Mouse (Mus musculus) intestine, postnatal 0 days (tissue): ENCODE results near the gene Rgs16. TPM values are rescaled to one million over a fixed set of nuclear protein-coding genes. Genes with fewer than 3 reads are reported as not detected.

Experiments
- ATAC-seq: fragments of 200-750 bp; cut with Nextera tagmentation; 2 replicates; pipeline ENCODE4 v1.8.0; 2017; ENCODE audit warnings: mild to moderate bottlenecking, moderate TSS enrichment, moderate library complexity
- H3K27ac ChIP-seq: fragments of 300-500 bp; sonication (generic); 2 replicates; pipeline ENCODE4 v1.5.1; 2014; ENCODE audit warnings: mild to moderate bottlenecking, low read depth, low read length, moderate library complexity
- H3K27me3 ChIP-seq: fragments of 300-500 bp; sonication (generic); replicated peaks from 2 replicates; pipeline ENCODE4 v1.6.1; 2014; ENCODE audit warnings: low read length, mixed read lengths; ENCODE audit not compliant: control insufficient read depth, insufficient read depth
- H3K36me3 ChIP-seq: fragments of 300-500 bp; sonication (generic); 2 replicates; pipeline ENCODE4 v1.6.1; 2014; ENCODE audit warnings: mild to moderate bottlenecking, moderate library complexity; ENCODE audit not compliant: control insufficient read depth, insufficient read depth
- H3K4me1 ChIP-seq: fragments of 300-500 bp; sonication (generic); replicated peaks from 2 replicates; pipeline ENCODE4 v1.6.1; 2014; ENCODE audit warnings: antibody characterized with exemption, low read length, mixed read lengths; ENCODE audit not compliant: control insufficient read depth, insufficient read depth
- H3K4me2 ChIP-seq: fragments of 300-500 bp; sonication (generic); replicated peaks from 2 replicates; pipeline ENCODE4 v1.6.1; 2014; ENCODE audit warnings: low read depth, mild to moderate bottlenecking, moderate library complexity
- H3K4me3 ChIP-seq: fragments of 300-500 bp; sonication (generic); 2 replicates; pipeline ENCODE4 v1.5.1; 2014; ENCODE audit warnings: low read depth, low read length
- H3K9ac ChIP-seq: fragments of 300-500 bp; sonication (generic); 2 replicates; pipeline ENCODE4 v1.6.1; 2014; ENCODE audit warnings: mild to moderate bottlenecking, low read depth, low read length
- H3K9me3 ChIP-seq: fragments of 300-500 bp; sonication (generic); 2 replicates; pipeline ENCODE4 v1.6.1; 2016; ENCODE audit warnings: mixed run types; ENCODE audit not compliant: control insufficient read depth
- CTCF ChIP-seq: sonication (generic); IDR thresholded peaks from 2 replicates; pipeline ENCODE4 v1.5.1; 2016; ENCODE audit warnings: low read depth, mild to moderate bottlenecking, control low read depth, antibody characterized with exemption, moderate library complexity
- WGBS: fragments of 180-500 bp; shearing (Covaris S2); extraction: QIAGEN DNeasy Blood & Tissue Kit; methylation state at CpG from one replicate; pipeline ENCODE4 v1.1.7; 2014; 5-methylcytosine and 5-hydroxymethylcytosine counted together
- polyA plus RNA-seq: library from polyadenylated mRNA; unstranded; fragments of >200 nt; fragmentation: Nextera tagmentation; extraction: Ambion mirVana; gene quantifications from 2 replicates; pipeline ENCODE4 v1.2.1, GENCODE M21; 2015

The Rgs16 gene
- polyA plus RNA-seq, 1 experiment from 2014 or later: 2.4 TPM

GRCm38 (mm10) chr1:153697581-153698251, 42.4 kb upstream of the Rgs16 start:
- Histone ChIP-seq H3K36me3 (no peaks in the 10 kb centered on the region), H3K4me1 (no peaks in the 10 kb centered on the region), H3K27ac (no peak overlapping the region), H3K9ac (no peak overlapping the region), H3K4me2 (no peak overlapping the region), H3K27me3 (no peaks in the 10 kb centered on the region), H3K4me3 (no peak overlapping the region), H3K9me3 (no peaks in the 10 kb centered on the region)
- ATAC-seq: no peak
- 78% methylated on average over 16 of the region's 16 CpGs for WGBS
- TF ChIP-seq CTCF: no peak

DNA sequence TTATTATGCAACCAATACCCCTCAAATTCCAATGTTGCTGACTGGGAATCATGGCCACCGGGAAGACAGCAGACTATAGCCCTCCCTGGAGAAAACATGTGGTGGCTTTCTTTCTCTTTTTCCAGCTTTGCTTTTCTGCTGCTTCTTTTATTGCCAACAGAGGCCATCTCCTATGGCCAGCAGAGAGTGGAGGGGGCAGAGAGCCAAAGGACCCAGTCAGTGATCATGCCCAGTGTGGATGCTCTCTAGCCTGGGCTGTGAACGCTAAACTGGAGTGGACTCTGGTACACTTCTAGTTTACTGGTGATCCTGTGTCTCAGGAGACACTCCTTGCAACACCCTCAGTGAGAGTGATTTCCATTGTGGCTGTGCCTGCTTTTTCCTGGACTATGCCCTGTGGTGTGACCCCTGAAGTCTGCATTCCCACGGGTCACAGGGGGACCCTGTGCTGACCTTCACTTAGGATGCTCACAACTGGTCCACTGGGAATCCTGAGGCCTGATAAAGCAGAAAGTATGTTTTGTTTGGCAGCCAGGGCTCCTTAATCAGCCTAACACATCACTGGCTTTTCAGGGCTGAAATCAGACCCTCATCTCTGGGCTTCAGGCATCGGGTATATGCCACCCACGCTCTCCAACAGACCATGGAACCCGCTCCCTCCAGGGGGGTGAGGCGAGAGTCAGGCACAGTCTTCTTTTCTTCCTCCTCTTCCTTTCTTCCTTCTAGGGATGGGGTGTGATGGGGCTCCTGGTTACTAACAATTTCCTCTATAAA, 41.7 kb upstream of the Rgs16 start:
- Histone ChIP-seq H3K9ac (no peak overlapping the region), H3K4me2 (no peak overlapping the region), H3K9me3 (no peaks in the 10 kb centered on the region), H3K4me1 (no peaks in the 10 kb centered on the region), H3K27ac (no peak overlapping the region), H3K36me3 (no peaks in the 10 kb centered on the region), H3K27me3 (no peaks in the 10 kb centered on the region), H3K4me3 (no peak overlapping the region)
- no peak for ATAC-seq
- WGBS: 74% methylated on average over 7 of the region's 7 CpGs
- TF ChIP-seq CTCF: no peak

GRCm38 (mm10) chr1:153700448-153701063, 39.6 kb upstream of the Rgs16 start:
- no peak overlapping the region for H3K9ac ChIP-seq
- H3K27me3 ChIP-seq: no peaks in the 10 kb centered on the region
- H3K4me2 ChIP-seq: no peak overlapping the region
- H3K4me3 ChIP-seq: no peak overlapping the region
- 73% methylated on average over 11 of the region's 11 CpGs for WGBS
- no peaks in the 10 kb centered on the region for H3K4me1 ChIP-seq
- TF ChIP-seq CTCF: no peak
- no peaks in the 10 kb centered on the region for H3K9me3 ChIP-seq
- no peak overlapping the region for H3K27ac ChIP-seq
- ATAC-seq: no peak
- H3K36me3 ChIP-seq: no peaks in the 10 kb centered on the region

GRCm38 (mm10) chr1:153701461-153701860, 38.7 kb upstream of the Rgs16 start:
- Histone ChIP-seq H3K9me3 (no peaks in the 10 kb centered on the region), H3K27ac (no peak overlapping the region), H3K9ac (no peak overlapping the region), H3K36me3 (no peaks in the 10 kb centered on the region), H3K4me3 (no peak overlapping the region), H3K4me1 (no peaks in the 10 kb centered on the region), H3K27me3 (no peaks in the 10 kb centered on the region), H3K4me2 (no peak overlapping the region)
- 88% methylated on average over 1 of the region's 1 CpGs for WGBS
- no peak for ATAC-seq
- no peak for TF ChIP-seq CTCF

GRCm38 (mm10) chr1:153702166-153702852, 37.8 kb upstream of the Rgs16 start:
- H3K4me2 ChIP-seq: no peak overlapping the region
- WGBS: 77% methylated on average over 8 of the region's 8 CpGs
- H3K27me3 ChIP-seq: no peaks in the 10 kb centered on the region
- no peak for TF ChIP-seq CTCF
- no peak overlapping the region for H3K27ac ChIP-seq
- H3K36me3 ChIP-seq: no peaks in the 10 kb centered on the region
- H3K9ac ChIP-seq: no peak overlapping the region
- H3K9me3 ChIP-seq: no peaks in the 10 kb centered on the region
- no peaks in the 10 kb centered on the region for H3K4me1 ChIP-seq
- no peak for ATAC-seq
- no peak overlapping the region for H3K4me3 ChIP-seq

DNA sequence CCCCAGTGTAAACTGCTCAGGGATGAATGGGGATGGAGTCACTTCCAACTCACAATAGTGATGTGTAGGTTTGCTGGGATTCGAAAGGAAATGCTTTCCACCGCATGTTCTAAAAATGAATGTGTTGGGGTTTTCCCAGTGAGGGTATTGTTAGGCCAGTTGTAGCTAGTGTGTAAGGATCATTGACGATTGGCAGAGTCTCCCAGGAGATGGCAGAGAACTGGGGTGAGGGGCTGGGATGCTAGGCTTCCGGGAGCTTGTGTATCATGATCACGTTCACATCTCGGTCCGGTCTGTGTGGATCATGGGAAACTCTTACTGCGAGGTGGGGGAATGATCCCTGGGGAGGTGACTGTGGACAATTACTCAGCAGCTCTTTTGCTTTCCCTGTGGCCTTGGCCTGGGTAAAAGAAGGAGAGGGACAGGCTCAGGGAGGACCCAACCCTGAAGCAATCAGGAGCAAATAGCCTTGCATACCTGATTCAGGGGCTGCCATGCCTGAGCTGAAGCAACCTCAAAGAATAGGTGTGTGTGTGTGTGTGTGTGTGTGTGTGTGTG, 37.2 kb upstream of the Rgs16 start:
- Histone ChIP-seq H3K9ac (no peak overlapping the region), H3K36me3 (no peaks in the 10 kb centered on the region), H3K4me1 (no peaks in the 10 kb centered on the region), H3K4me2 (no peak overlapping the region), H3K27me3 (no peaks in the 10 kb centered on the region), H3K9me3 (no peaks in the 10 kb centered on the region), H3K4me3 (no peak overlapping the region), H3K27ac (no peak overlapping the region)
- 59% methylated on average over 8 of the region's 8 CpGs for WGBS
- ATAC-seq: no peak
- TF ChIP-seq CTCF: no peak
